Mouse (Mus musculus): ENCODE data around the gene Trim37. TPM values are rescaled to one million over a fixed set of nuclear protein-coding genes. Genes with fewer than 3 reads are reported as not detected.
A peak's percentile ranks its signal among the peaks of the same experiment; 100 is the strongest.

Gene Trim37
- polyA plus RNA-seq, 1 experiment, result 6.3 TPM

GRCm38 (mm10) chr11:87212313-87212712 lies 85.4 kb downstream of the Trim37 start:
- Histone ChIP-seq H3K27me3 (replicated peaks) (no peaks in the 10 kb centered on the region), H3K36me3 (replicated peaks; ENCODE audit: low read length) (peaks cover 30% of the 10 kb centered on the region), H3K4me3 (replicated peaks) (no peak overlapping the region), H3K9me3 (no peaks in the 10 kb centered on the region), H3K4me1 (peaks cover 37% of the 10 kb centered on the region)
- no peak for TF ChIP-seq FLI1 (IDR thresholded peaks at IDR 0.05; ENCODE audit: low read length)
- TF ChIP-seq GATA1 (IDR thresholded peaks at IDR 0.05; ENCODE audit: borderline replicate concordance, low read length), result no peak

- H3K36me3 ChIP-seq (replicated peaks; ENCODE audit: low read length), result peaks cover 82% of the 10 kb centered on the region
- H3K4me3 ChIP-seq (replicated peaks), result no peak overlapping the region
- TF ChIP-seq GATA1 (IDR thresholded peaks at IDR 0.05; ENCODE audit: borderline replicate concordance, low read length), result no peak
- TF ChIP-seq FLI1 (IDR thresholded peaks at IDR 0.05; ENCODE audit: low read length), result no peak
These were observed 95.8 kb downstream of the Trim37 start for GRCm38 (mm10) chr11:87222686-87223085.

DNA sequence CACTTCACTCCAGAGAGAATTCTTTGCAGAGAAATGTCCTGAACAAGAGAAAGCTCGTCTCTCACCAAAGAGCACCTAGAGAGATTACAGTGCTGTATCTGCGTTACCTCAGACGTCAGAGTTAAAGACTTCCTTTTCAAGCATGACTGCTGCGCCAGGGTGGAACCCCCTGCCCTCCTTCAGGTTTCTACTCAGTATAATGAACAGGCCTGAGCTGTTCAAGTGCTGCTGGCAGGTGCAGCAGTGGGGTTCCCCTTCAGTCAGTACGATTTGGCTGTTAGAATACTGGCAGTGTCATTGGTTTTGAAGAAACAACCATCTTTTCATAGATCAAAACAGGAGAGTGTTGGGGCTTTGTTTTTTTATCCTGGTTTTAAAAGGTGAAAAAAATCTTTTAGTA lies 100.2 kb downstream of the Trim37 start:
- H3K27me3 ChIP-seq (replicated peaks), result no peaks in the 10 kb centered on the region
- TF ChIP-seq GATA1 (IDR thresholded peaks at IDR 0.05; ENCODE audit: borderline replicate concordance, low read length), result no peak
- no peak for TF ChIP-seq FLI1 (IDR thresholded peaks at IDR 0.05; ENCODE audit: low read length)
- peaks cover 7% of the 10 kb centered on the region for H3K4me1 ChIP-seq
- no peak overlapping the region for H3K4me3 ChIP-seq (replicated peaks)
- no peaks in the 10 kb centered on the region for H3K9me3 ChIP-seq
- peaks cover 65% of the 10 kb centered on the region for H3K36me3 ChIP-seq (replicated peaks; ENCODE audit: low read length)

More at GRCm38 (mm10) chr11:87222686-87223085, 95.8 kb downstream of the Trim37 start:
- peaks cover 10% of the 10 kb centered on the region for H3K4me1 ChIP-seq
- no peaks in the 10 kb centered on the region for H3K9me3 ChIP-seq
- H3K27me3 ChIP-seq (replicated peaks), result no peaks in the 10 kb centered on the region

DNA sequence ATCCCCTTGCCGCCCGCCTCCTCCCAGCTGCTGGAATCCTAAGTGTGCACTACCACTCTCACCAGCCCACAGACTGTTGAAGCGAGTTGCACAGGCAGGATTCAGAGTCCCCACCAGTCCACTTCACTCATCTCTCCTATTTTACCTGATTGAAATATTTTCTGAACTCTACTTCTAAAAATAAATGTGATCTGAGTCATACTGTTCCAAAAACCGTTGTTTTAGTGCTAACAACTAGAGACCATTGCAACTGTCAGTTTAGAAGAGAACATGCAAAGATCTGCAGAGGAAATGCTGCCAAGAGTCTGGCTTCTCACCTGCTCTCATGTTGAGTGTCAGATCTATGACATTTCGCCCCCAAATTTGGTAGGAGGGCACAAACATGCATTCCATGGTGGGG lies 106.5 kb downstream of the Trim37 start:
- no peaks in the 10 kb centered on the region for H3K27me3 ChIP-seq (replicated peaks)
- H3K36me3 ChIP-seq (replicated peaks; ENCODE audit: low read length), result peaks cover 75% of the 10 kb centered on the region
- H3K4me1 ChIP-seq, result peaks cover 9% of the 10 kb centered on the region; the same call in 1 of the 2 replicates
- H3K4me3 ChIP-seq (replicated peaks), result no peak overlapping the region
- TF ChIP-seq FLI1 (IDR thresholded peaks at IDR 0.05; ENCODE audit: low read length) (no peak), GATA1 (IDR thresholded peaks at IDR 0.05; ENCODE audit: borderline replicate concordance, low read length) (no peak)
- H3K9me3 ChIP-seq, result no peaks in the 10 kb centered on the region

GRCm38 (mm10) chr11:87234743-87235485 lies 108.0 kb downstream of the Trim37 start:
- TF ChIP-seq GATA1 (IDR thresholded peaks at IDR 0.05; ENCODE audit: borderline replicate concordance, low read length) (no peak), FLI1 (IDR thresholded peaks at IDR 0.05; ENCODE audit: low read length) (no peak)
- Histone ChIP-seq H3K27me3 (replicated peaks) (no peaks in the 10 kb centered on the region), H3K9me3 (no peaks in the 10 kb centered on the region), H3K4me3 (replicated peaks) (no peak overlapping the region), H3K36me3 (replicated peaks; ENCODE audit: low read length) (peaks cover 78% of the 10 kb centered on the region), H3K4me1 (peaks cover 9% of the 10 kb centered on the region; the same call in 1 of the 2 replicates)

DNA sequence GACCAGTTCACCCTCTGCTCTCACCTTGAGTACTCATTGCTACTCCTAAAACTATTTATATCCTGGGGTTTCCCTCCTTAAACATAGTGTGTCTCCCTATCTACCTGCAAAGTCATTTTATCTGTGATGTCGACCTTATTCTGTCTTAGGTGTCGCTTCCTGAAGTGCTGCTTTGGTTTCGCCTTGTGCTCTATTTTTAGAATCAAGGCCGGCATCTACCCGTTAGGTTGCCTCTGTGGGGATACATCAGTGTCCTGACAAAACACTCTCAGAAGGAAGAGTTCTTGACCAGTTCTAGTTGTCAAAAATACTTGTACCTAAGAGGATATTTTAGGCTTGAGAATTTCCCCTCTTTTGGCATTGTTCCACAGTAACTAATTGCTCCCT lies 108.6 kb downstream of the Trim37 start:
- peaks cover 81% of the 10 kb centered on the region for H3K36me3 ChIP-seq (replicated peaks; ENCODE audit: low read length)
- no peak for TF ChIP-seq GATA1 (IDR thresholded peaks at IDR 0.05; ENCODE audit: borderline replicate concordance, low read length)
- TF ChIP-seq FLI1 (IDR thresholded peaks at IDR 0.05; ENCODE audit: low read length), result no peak
- H3K9me3 ChIP-seq, result no peaks in the 10 kb centered on the region
- H3K4me3 ChIP-seq (replicated peaks), result no peak overlapping the region
- peaks cover 12% of the 10 kb centered on the region for H3K4me1 ChIP-seq
- no peaks in the 10 kb centered on the region for H3K27me3 ChIP-seq (replicated peaks)

GRCm38 (mm10) chr11:87238891-87239530 lies 112.1 kb downstream of the Trim37 start:
- H3K9me3 ChIP-seq, result no peaks in the 10 kb centered on the region
- H3K4me3 ChIP-seq (replicated peaks), result no peak overlapping the region
- H3K4me1 ChIP-seq, result peaks cover 17% of the 10 kb centered on the region
- TF ChIP-seq GATA1 (IDR thresholded peaks at IDR 0.05; ENCODE audit: borderline replicate concordance, low read length), result no peak
- no peak for TF ChIP-seq FLI1 (IDR thresholded peaks at IDR 0.05; ENCODE audit: low read length)
- H3K27me3 ChIP-seq (replicated peaks), result no peaks in the 10 kb centered on the region
- H3K36me3 ChIP-seq (replicated peaks; ENCODE audit: low read length), result peaks cover 62% of the 10 kb centered on the region

GRCm38 (mm10) chr11:87240141-87240832 lies 113.4 kb downstream of the Trim37 start:
- TF ChIP-seq GATA1 (IDR thresholded peaks at IDR 0.05; ENCODE audit: borderline replicate concordance, low read length), result no peak
- no peak for TF ChIP-seq FLI1 (IDR thresholded peaks at IDR 0.05; ENCODE audit: low read length)
- Histone ChIP-seq H3K4me3 (replicated peaks) (no peak overlapping the region), H3K4me1 (peaks cover 22% of the 10 kb centered on the region), H3K27me3 (replicated peaks) (no peaks in the 10 kb centered on the region), H3K9me3 (no peaks in the 10 kb centered on the region), H3K36me3 (replicated peaks; ENCODE audit: low read length) (peaks cover 54% of the 10 kb centered on the region)

DNA sequence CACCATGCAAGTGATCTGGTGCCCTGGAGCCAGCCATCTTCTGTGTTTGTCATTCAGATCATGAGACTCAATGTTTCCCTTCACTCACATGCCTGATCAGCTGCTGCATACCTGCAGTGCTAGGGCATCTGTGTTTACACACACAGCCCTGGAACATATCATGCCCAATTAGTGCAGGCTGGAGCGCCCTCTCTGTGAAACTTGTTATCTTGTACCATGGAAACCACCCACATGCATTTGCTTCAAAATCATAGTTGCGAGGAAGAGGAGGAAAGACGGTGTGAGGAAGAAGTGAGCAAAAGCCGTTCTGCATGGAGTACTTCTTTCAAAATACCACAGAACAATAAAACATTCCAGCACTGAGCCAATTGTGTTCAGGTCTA lies 113.9 kb downstream of the Trim37 start:
- no peaks in the 10 kb centered on the region for H3K9me3 ChIP-seq
- TF ChIP-seq FLI1 (IDR thresholded peaks at IDR 0.05; ENCODE audit: low read length), result no peak
- TF ChIP-seq GATA1 (IDR thresholded peaks at IDR 0.05; ENCODE audit: borderline replicate concordance, low read length), result no peak
- H3K4me1 ChIP-seq, result peaks cover 25% of the 10 kb centered on the region
- no peaks in the 10 kb centered on the region for H3K27me3 ChIP-seq (replicated peaks)
- H3K36me3 ChIP-seq (replicated peaks; ENCODE audit: low read length), result peaks cover 51% of the 10 kb centered on the region
- peak overlapping the region; percentile 42 for H3K4me3 ChIP-seq (replicated peaks)

DNA sequence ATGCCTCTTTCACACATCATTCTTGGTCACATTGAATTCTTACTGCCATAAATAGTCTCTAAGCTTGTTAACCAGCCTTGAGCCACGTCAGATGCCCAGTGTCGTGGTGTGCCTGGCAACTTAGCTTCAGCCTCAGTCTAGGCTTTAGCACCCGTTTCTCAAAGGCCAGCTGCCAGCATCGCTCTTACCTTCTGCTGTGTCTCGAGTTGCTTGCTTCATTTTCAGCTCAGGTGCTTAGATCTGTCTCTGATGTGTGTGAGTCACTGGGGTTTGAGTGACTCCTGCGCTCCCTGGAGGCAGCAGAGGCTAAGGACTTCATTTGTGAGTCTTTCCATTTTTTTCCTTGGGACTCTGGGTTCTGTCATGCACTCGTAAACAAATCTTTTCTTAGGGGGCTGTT lies 114.4 kb downstream of the Trim37 start:
- peaks cover 29% of the 10 kb centered on the region for H3K4me1 ChIP-seq
- H3K36me3 ChIP-seq (replicated peaks; ENCODE audit: low read length), result peaks cover 46% of the 10 kb centered on the region
- no peak overlapping the region for H3K4me3 ChIP-seq (replicated peaks)
- H3K9me3 ChIP-seq, result no peaks in the 10 kb centered on the region
- TF ChIP-seq FLI1 (IDR thresholded peaks at IDR 0.05; ENCODE audit: low read length) (no peak), GATA1 (IDR thresholded peaks at IDR 0.05; ENCODE audit: borderline replicate concordance, low read length) (no peak)
- H3K27me3 ChIP-seq (replicated peaks), result no peaks in the 10 kb centered on the region
